Mouse (Mus musculus) cerebellum, adult 11-12 months (tissue): ENCODE data around the gene Mical2.
A peak's percentile ranks its signal among the peaks of the same experiment; 100 is the strongest.

Experiments used
- DNase-seq: peaks from one replicate; pipeline ENCODE4 v3.0.0; 2022

The Mical2 gene

DNA sequence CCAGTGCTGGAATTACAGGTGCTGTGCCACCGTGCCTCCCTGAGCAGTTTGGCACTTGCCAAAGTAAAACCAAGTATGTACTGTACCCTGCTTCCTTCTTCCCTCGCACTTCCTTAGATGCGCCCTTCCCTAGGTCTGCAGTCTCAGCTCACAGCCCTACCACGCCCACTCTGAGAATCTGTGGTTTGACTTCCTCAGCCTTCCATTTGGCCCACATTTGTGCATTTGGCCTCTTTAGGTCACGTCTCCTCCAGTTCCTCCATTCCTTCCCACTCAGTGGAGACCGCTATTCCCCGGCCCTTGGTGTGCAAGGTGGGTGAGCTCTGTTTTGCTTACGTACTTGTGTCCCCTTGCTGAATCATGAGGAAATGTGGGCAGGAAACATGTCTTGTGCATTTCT, 59.9 kb downstream of the Mical2 start:
- DNase-seq = no peak

DNA sequence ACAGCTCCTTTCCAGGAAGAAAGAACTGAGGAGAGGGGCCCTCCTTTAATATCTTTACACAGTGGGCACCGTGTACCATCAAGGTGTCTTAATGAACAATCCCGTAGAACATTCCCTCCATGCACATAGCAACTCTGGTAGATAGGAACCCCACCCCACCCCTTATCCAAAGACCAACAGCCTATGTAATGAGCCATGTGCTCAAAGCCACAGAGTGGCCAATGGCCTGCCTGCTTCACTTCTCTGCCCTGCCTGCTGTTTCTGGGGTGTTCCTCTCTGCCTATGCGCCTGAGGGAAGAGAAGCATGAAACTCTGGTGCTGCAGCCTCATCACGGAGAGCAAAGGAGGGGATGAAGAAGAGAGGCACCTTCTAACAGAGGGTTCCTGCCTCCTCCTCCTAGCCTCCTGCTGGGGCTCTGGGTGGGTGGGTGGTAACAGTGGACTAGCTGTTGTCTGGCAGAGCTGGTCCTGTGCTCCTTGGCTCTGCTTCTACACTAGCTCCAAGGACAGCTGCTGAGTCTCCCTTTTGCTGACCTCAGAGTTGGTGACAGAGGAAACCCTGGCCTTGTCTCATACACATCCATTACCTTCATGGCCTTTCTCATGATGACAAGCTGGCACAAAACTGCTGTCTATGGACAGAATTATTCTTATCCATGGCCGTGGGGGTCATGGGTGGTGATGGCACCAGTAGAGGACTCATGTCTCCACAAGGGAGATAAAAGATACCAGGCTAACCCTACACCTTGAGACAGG, 62.9 kb downstream of the Mical2 start:
- DNase-seq = no peak

- no peak for DNase-seq
Measured at GRCm38 (mm10) chr7:112289514-112289913, 63.9 kb downstream of the Mical2 start.

DNA sequence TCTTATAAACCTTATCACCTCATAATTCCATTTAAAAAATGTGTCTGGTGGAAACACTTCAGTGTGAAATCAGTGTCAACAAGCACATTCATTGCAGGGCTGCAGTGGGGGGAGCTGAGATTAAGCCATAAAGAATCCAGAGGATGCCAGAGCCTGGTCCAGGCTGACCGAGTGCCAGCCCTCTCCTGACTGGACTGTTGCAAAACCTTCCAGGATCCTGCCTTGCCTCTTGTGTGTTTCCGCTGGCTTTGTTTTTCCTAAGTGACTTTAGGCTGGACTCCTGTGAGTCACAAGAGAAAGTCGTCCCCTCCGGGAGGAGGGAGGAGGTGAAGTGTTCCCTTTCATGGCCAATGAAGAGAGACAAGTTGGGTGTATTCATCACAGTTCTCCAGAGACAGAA, 64.3 kb downstream of the Mical2 start:
- DNase-seq = no peak

DNA sequence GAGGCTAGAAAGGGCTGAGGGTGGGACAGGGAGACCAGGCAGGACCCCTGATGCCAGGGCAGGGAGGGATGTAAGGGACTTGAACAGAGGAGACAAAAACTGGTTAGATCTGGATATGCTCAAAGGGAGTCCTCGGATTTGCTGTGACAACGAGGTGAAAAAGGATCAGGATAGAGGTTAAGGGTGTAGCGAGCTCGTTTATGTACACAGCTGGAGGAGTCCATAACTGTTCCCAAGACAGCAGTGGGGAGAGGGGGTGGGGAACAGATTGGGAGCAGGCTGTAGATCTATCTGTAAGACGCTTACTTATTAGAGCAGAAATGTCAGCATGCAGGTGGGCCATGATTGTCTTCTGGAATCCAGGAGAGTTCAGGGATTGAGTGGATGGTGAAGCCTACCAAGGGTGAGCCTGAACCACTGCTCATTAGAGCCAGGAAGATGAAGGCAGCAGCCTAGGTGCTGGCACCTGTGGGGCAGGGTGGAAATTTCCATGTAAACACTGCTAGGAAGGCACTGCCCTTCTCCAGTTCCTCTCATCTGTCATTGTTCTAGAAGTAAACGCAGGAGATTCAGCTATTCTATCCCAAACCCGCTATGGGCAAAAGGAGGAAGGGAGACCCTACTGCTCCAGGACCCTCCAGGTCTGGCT, 67.9 kb downstream of the Mical2 start:
- no peak for DNase-seq

DNA sequence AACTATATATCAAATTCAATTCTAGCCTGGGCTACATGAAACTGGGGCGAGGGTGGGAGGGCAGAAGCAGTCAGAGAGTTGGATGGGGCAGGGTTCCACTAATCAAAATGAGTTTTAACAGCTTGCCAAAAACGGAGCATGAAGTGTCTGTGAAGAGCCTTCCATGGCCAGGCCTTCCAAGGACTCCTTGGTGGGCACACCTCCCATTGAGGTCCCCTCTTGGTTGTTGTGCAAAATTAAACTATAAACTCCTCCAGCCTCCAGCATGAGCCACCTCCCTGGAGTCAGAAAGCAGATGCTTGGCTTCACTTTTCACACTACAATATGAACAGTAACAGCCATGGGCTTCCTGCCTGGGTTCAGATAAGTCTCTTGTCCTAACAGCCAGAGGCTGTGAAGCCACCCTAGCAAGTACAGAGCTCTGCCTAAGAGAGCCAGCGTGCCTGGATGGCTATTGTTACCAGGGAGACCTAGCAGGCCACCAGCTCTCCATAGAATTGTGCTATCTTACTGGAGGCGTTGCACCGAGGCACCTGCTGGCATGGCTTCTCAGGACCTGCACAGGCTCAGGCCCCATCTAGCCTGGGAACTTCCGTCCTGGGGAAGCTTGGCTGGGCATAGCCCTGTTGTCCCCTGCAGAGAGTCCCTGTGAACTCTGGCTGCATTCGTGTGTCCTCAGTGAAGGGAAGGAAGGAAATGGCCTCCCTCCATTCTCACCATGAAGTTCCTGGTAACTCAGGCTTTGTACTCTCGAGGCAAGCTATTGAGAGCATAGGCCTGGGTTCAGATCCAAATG, 70.0 kb downstream of the Mical2 start:
- DNase-seq = no peak

DNA sequence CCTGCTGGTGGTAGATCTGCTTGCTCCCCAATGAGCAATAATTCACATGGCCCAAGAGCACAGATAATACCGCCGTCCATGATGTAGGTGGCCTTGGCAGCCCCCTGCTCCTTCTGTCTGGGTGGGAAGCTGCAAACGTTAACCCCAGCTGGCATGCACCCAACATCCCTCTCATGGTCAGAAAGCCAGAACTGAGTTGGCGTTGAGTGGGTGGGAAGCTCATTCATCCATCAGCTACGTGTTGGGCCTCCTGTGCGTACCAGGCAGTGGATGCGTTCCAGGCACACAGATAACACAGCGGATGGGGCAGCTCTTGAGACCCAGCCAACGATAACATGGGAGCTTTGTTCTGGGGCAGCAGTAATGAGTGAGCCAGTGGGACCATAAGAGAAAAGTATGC, 72.4 kb downstream of the Mical2 start:
- DNase-seq = peak; percentile 74

DNA sequence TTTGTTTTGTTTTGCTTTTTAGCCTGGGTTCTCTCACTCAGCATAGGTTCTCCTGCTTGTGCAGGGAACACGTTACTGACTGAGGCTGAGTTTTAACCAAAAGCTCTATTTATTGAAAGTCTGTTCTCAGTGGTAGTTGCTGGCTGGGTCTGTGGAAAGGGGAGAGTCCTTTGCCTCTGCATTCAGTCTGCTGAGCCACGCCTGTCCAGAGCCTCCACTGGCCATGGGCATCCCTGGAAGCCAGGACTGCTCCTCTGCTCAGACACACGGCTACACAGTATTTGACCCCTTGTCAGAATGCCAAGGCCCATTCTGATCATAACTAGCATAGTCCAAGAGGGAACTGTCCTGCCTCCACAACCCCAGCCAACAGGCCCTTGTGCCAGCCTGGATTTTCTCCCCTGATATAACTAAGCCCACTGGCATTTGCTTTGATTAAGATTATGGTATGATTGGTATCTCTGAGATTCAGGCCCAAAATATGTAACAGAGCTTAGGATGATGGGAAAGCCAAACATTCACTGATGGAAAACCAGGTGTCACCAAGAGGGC, 73.3 kb downstream of the Mical2 start:
- DNase-seq = no peak

GRCm38 (mm10) chr7:112299521-112300096, 74.0 kb downstream of the Mical2 start:
- no peak for DNase-seq

DNA sequence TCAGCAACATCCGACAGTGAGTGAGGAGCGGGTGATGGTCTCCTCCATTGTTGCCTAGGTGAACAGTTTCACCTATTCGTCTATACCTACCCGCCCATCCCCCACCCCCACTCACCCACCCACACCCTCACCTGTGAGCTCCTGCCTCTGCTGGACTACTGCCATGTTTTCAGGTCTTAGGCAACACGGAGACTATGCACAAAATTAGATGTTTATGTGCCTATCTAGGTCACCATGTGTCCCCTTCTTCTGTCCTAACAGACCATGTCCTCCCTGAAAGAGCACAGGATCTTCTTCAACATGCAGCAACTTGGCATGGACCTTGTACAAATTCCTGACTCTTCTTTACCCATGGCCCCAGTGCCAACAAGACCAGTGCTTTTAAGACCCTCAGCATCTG, 74.5 kb downstream of the Mical2 start:
- peak; percentile 80 for DNase-seq

- no peak for DNase-seq
Measured at GRCm38 (mm10) chr7:112301052-112301451, 75.4 kb downstream of the Mical2 start.

- peak; percentile 72 for DNase-seq
Measured at GRCm38 (mm10) chr7:112304382-112304781, 78.7 kb downstream of the Mical2 start.

DNA sequence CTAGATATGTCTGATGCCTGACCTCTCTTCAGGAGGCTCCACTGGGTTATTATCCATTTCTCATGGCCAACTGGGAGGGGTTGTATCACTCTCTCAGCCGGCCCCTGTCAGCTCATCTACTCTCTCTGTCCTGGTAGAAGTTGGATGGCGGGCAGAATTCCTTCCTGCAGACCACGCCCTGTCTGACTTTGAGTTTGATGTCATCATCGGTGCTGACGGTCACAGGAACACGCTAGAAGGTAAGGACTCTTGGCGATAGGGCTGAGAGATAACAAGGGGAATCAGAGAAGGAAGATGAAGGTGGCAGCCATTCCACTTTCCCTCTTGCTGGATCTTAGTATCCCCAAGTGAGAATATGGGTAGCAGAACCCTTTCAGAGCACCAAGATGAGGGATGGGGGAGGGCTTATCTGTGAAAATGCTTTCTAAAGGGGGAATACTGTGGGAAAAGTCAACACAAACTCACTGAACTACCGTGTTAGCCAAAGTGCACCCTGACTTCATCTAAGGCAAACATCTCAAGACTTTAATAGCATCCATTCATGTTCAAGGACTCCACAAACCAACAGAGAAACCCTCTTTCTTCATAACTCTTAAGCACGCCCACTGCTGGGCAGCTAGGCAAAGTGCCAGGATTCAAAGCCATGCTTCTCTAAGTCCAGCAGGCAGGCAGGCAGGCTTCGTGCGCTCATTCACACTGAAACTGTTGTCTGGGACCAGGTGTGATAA, 83.8 kb downstream of the Mical2 start:
- no peak for DNase-seq

DNA sequence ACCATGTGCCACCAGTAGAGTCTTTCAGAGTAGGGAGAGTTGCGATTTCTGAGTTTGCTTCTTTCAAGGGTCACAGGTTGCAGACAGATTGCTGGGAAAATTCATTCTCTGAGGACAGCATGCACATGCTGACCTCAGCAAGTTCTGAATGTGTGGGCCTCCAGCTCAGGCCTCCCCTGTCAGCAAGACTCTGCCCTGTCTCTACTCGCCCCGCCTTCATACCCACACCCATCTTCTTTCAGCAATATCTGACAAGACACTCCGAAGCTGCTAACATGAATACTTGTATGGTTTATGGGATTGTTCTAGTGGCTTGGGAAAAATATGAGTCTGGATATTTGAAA, 84.3 kb downstream of the Mical2 start:
- no peak for DNase-seq

GRCm38 (mm10) chr7:112313211-112313610, 87.6 kb downstream of the Mical2 start:
- no peak for DNase-seq

DNA sequence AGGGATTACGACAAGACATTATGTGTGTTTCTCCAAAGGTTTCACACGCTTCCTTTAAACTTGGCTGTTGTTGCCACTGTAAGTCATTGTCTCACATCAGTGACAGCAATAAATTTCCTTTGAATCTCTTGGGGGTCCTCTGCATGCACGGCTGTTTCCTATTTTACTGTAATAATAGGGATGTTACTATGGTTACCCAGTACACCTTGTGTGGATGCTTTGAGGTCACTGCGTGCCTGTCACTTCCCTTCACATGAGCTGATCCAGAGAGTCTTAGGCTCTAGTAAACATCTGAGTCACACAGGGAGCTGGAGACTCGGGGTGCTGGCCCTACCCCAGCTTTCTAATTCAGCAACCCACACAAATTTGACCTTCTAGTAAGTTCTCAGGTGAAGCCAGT, 88.0 kb downstream of the Mical2 start:
- DNase-seq = no peak

GRCm38 (mm10) chr7:112316239-112316638, 90.6 kb downstream of the Mical2 start:
- DNase-seq = peak; percentile 67

- DNase-seq = no peak
Measured at GRCm38 (mm10) chr7:112317491-112317890, 91.8 kb downstream of the Mical2 start.

DNA sequence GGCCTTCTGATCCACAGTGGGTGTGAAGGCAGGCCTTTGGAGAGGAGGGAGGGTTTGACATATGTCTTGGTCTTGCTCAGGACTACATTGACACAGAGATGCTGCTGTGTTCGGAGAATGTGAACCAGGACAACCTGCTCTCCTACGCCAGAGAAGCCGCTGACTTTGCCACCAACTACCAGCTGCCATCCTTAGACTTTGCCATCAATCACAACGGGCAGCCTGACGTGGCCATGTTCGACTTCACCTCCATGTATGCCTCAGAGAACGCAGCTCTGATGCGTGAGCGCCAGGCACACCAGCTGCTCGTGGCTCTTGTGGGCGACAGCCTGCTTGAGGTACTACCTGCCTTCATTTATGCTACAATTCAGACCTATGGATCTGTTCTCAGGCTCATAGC, 92.7 kb downstream of the Mical2 start:
- no peak for DNase-seq

GRCm38 (mm10) chr7:112319419-112319818, 93.8 kb downstream of the Mical2 start:
- peak; percentile 60 for DNase-seq

- DNase-seq = peak; percentile 66
Measured at GRCm38 (mm10) chr7:112320052-112320730, 94.5 kb downstream of the Mical2 start.
